Mouse (Mus musculus) forebrain, postnatal 0 days (tissue): ENCODE results near the gene Pira2. TPM values are rescaled to one million over a fixed set of nuclear protein-coding genes. Genes with fewer than 3 reads are reported as not detected.
"Not testable (repeated sequence)": the region's sequence is repeated elsewhere in the genome, so short reads cannot be mapped to it uniquely, and the experiment has no call there.

Source experiments
- ATAC-seq: fragments of 200-750 bp; cut with Nextera tagmentation; 2 replicates; pipeline ENCODE4 v1.8.0; 2017; ENCODE audit warnings: mild to moderate bottlenecking, moderate library complexity
- DNase-seq: peaks from one replicate; pipeline ENCODE4 v3.0.0-alpha.2; 2015
- H3K27ac ChIP-seq: fragments of 300-500 bp; sonication (generic); 2 replicates; pipeline ENCODE4 v1.5.1; 2014; ENCODE audit warnings: low read depth, mild to moderate bottlenecking, antibody characterized with exemption, low read length, moderate library complexity, mixed read lengths
- H3K27me3 ChIP-seq: fragments of 300-500 bp; sonication (generic); 2 replicates; pipeline ENCODE4 v1.6.1; 2014; ENCODE audit warnings: mild to moderate bottlenecking, low read length, mixed read lengths; ENCODE audit not compliant: insufficient read depth
- H3K36me3 ChIP-seq: fragments of 300-500 bp; sonication (generic); 2 replicates; pipeline ENCODE4 v1.6.1; 2014; ENCODE audit warnings: mild to moderate bottlenecking, moderate library complexity; ENCODE audit not compliant: insufficient read depth
- H3K4me1 ChIP-seq: fragments of 300-500 bp; sonication (generic); 2 replicates; pipeline ENCODE4 v1.6.1; 2014; ENCODE audit warnings: antibody characterized with exemption; ENCODE audit not compliant: insufficient read depth
- H3K4me2 ChIP-seq: fragments of 300-500 bp; sonication (generic); 2 replicates; pipeline ENCODE4 v1.6.1; 2014; ENCODE audit warnings: low read depth, mild to moderate bottlenecking, moderate library complexity
- H3K4me3 ChIP-seq: fragments of 300-500 bp; sonication (generic); 2 replicates; pipeline ENCODE4 v1.5.1; 2014; ENCODE audit warnings: low read depth, low read length, mixed read lengths
- H3K9ac ChIP-seq: fragments of 300-500 bp; sonication (generic); 2 replicates; pipeline ENCODE4 v1.6.1; 2014; ENCODE audit warnings: mild to moderate bottlenecking
- H3K9me3 ChIP-seq: fragments of 300-500 bp; sonication (generic); 2 replicates; pipeline ENCODE4 v1.6.1; 2016; ENCODE audit warnings: low read length
- WGBS: fragments of 180-500 bp; shearing (Covaris S2); extraction: QIAGEN DNeasy Blood & Tissue Kit; methylation state at CpG from one replicate; pipeline ENCODE4 v1.1.7; 2014; 5-methylcytosine and 5-hydroxymethylcytosine counted together
- polyA plus RNA-seq: library from polyadenylated mRNA; unstranded; fragments of >200 nt; fragmentation: Nextera tagmentation; extraction: Ambion mirVana; gene quantifications from 2 replicates; pipeline ENCODE4 v1.2.1, GENCODE M21; 2015
- total RNA-seq: library from RNA; depleted of rRNA; stranded (reverse); fragments of >200 nt; gene quantifications from 2 replicates; pipeline ENCODE4 v1.2.3, GENCODE M21; 2014; rRNA removed

The Pira2 gene
- total RNA-seq = not detected in 2 replicates
- 0.09 TPM in 1 of 2 replicates, not detected in the other for polyA plus RNA-seq

DNA sequence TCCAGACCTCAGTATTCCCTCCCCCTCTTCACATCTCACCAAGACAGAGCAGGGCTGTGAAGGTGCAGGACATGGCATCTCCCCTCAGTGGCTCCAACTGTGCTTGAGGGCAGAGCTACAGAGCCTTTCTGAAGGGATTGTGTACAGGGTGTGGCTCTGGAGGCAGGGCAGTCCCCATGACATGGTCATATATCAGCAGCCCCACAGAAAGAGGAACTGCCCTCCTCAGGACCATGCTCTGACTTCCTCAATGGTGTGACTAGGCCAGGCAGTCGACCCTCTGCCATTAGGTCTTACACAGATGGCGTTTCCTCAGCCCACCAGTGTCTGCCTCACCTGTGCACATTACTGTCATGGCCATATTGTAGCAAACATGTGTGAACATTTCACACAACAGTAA lies at the start of gene Pira2:
Gene Pira2 (minus strand): TSS at position 101 of the 400 bp plus-strand sequence.
- H3K27ac ChIP-seq, H3K4me1 ChIP-seq: not testable (repeated sequence)
- no CpG with 5 or more reads among the region's 2 CpGs for WGBS

DNA sequence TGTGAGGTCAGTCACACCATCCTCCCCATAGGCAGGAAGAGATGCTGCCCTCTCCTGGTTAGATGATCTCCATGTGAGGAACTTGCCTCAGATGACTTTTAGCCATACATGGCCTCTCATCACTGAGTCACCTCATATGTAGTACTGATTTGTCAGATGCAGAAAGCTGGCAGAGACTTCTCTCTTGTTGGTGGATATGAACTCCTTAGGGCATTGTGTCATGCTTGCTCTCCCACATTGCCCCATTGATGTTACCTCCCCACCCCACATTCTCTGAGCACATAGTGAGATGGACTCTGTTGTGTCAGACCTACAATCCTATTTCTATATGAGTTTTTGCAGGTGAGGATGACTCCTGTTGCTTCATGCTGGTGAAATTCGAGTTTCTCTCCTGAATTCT lies 30.2 kb upstream of the Pira2 start:
- not testable (repeated sequence) for H3K4me2 ChIP-seq, H3K36me3 ChIP-seq, H3K27ac ChIP-seq, DNase-seq, H3K9ac ChIP-seq, H3K27me3 ChIP-seq, H3K4me1 ChIP-seq, H3K4me3 ChIP-seq, ATAC-seq, H3K9me3 ChIP-seq
- no CpG with 5 or more reads among the region's 1 CpGs for WGBS

More for the DNA sequence above, at the start of gene Pira2:
- H3K27me3 ChIP-seq, H3K36me3 ChIP-seq, H3K4me3 ChIP-seq, DNase-seq, ATAC-seq, H3K9me3 ChIP-seq, H3K9ac ChIP-seq, H3K4me2 ChIP-seq: not testable (repeated sequence)

DNA sequence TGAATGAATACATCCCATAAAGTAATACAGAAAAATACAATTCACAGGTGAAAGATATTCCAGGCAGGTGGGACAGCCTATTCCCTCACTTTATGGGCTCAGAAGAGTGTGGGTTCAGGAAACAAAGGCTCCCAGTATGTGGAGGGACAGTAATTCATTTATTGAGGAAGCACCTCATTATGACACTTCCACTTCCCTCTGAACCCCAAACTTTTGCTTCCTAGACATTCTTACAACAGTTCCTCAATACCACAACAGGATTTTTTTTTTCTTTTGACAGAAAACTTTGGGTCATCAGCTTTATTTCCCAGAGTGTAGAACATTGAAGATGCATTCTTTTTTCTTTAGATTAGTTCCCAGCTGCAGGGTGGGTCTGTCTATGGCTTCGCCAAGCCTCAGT lies 7.0 kb downstream of the Pira2 start:
- no CpG with 5 or more reads among the region's 1 CpGs for WGBS
- H3K36me3 ChIP-seq, H3K4me3 ChIP-seq, ATAC-seq, H3K27ac ChIP-seq, H3K27me3 ChIP-seq, H3K9ac ChIP-seq, H3K4me1 ChIP-seq, DNase-seq, H3K9me3 ChIP-seq, H3K4me2 ChIP-seq: not testable (repeated sequence)

DNA sequence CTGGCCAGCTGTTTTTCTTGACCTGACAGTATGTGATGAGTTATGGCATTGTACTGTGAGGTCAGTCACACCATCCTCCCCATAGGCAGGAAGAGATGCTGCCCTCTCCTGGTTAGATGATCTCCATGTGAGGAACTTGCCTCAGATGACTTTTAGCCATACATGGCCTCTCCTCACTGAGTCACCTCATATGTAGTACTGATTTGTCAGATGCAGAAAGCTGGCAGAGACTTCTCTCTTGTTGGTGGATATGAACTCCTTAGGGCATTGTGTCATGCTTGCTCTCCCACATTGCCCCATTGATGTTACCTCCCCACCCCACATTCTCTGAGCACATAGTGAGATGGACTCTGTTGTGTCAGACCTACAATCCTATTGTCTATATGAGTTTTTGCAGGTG lies 14.2 kb downstream of the Pira2 start:
- not testable (repeated sequence) for H3K4me1 ChIP-seq, H3K27ac ChIP-seq, H3K36me3 ChIP-seq, H3K4me3 ChIP-seq, H3K9me3 ChIP-seq, ATAC-seq, DNase-seq, H3K9ac ChIP-seq, H3K27me3 ChIP-seq, H3K4me2 ChIP-seq

DNA sequence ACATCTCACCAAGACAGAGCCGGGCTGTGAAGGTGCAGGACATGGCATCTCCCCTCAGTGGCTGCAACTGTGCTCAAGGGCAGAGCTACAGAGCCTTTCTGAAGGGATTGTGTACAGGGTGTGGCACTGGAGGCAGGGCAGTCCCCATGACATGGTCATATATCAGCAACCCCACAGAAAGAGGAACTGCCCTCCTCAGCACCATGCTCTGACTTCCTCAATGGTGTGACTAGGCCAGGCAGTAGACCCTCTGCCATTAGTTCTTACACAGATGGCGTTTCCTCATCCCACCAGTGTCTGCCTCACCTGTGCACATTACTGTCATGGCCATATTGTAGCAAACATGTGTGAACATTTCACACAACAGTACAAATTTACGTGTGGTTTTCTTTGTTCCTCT lies 19.3 kb downstream of the Pira2 start, which contains the start of gene Gm15448:
Gene Gm15448 (minus strand): TSS at position 89 of the 400 bp plus-strand sequence.
- not testable (repeated sequence) for H3K36me3 ChIP-seq, ATAC-seq, H3K4me3 ChIP-seq, H3K27ac ChIP-seq, H3K4me1 ChIP-seq, H3K27me3 ChIP-seq, H3K9me3 ChIP-seq, DNase-seq, H3K9ac ChIP-seq, H3K4me2 ChIP-seq
- WGBS = 53% methylated on average over 1 of the region's 3 CpGs

DNA sequence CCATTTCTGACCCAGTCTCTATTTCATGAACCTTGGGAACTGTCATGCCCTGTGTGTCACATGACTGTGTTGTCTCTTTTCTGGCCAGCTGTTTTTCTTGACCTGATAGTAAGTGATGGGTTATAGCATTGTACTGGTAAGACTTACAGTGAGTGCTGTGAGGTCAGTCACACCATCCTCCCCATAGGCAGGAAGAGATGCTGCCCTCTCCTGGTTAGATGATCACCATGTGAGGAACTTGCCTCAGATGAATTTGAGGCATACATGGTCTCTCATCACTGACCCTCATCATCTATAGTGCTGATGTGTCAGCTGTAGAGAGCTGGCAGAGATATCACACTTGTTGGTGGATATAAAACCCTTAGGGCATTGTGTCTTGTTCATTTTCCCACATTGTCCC lies 32.9 kb downstream of the Pira2 start:
- H3K4me1 ChIP-seq, DNase-seq, H3K36me3 ChIP-seq, H3K4me3 ChIP-seq, H3K27ac ChIP-seq, H3K9ac ChIP-seq, ATAC-seq, H3K4me2 ChIP-seq, H3K9me3 ChIP-seq, H3K27me3 ChIP-seq: not testable (repeated sequence)

DNA sequence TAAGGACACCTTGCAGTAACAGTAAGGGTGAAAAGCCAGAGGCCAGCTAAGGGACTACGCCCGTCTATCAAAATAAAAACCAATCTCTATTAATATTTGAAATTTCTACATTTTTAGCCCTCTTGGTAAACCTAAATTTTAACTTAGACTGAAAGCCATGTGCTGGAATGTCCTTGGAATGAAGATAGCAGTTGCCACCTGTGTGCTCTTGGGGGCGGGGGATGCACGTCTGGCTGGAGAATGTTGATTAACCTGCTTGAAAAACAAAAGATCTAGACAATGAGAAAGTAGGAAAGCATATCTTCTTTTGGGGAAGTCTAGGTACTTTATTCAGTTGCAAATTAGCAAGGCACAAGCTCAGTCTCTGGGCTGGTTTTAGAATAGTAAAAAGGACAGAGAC lies 41.9 kb downstream of the Pira2 start:
- H3K27me3 ChIP-seq, H3K36me3 ChIP-seq, DNase-seq, H3K9me3 ChIP-seq, H3K9ac ChIP-seq, H3K4me1 ChIP-seq, ATAC-seq, H3K27ac ChIP-seq, H3K4me3 ChIP-seq, H3K4me2 ChIP-seq: not testable (repeated sequence)
- 83% methylated on average over 4 of the region's 4 CpGs for WGBS

DNA sequence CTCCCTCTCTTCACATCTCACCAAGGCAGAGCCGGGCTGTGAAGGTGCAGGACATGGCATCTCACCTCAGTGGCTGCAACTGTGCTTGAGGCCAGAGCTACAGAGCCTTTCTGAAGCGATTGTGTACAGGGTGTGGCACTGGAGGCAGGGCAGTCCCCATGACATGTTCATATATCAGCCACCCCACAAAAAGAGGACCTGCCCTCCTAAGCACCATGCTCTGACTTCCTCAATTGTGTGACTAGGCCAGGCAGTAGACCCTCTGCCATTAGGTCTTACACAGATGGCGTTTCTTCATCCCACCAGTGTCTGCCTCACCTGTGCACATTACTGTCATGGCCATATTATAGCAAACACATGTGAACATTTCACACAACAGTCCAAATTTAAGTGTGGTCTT lies 44.9 kb downstream of the Pira2 start:
- not testable (repeated sequence) for H3K4me2 ChIP-seq, H3K9ac ChIP-seq, H3K4me3 ChIP-seq, DNase-seq, H3K4me1 ChIP-seq, H3K9me3 ChIP-seq, H3K27me3 ChIP-seq, ATAC-seq, H3K36me3 ChIP-seq, H3K27ac ChIP-seq
- 68% methylated on average over 3 of the region's 3 CpGs for WGBS

DNA sequence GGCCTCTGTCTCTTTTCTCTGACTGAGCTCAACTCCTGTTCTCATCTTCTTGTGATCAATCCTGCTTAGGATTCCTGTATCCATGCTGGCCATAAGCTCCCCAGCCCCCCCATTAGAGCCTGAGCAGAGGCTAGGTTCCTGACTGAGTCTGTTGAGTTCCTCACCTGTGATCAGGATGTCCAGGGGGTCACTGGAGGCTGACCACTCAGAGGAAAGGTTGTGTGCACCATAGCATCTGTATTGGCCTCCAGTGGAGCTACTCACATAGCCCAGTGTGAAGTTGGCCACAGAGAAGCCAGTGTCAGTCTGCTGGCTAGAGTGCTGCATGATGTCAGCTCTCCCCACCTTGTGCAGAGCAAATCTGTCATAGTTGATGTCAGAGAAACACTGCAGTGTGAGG lies 48.6 kb downstream of the Pira2 start:
- DNase-seq, H3K27me3 ChIP-seq, H3K4me3 ChIP-seq, H3K4me1 ChIP-seq, H3K4me2 ChIP-seq, H3K27ac ChIP-seq, H3K36me3 ChIP-seq, ATAC-seq, H3K9me3 ChIP-seq, H3K9ac ChIP-seq: not testable (repeated sequence)
